Mouse (Mus musculus) liver, adult 2 months (tissue): ENCODE data around the gene Gm266.

Source experiments
- CTCF ChIP-seq: fragments of 200-500 bp; IDR thresholded peaks from 2 replicates; pipeline ENCODE4 v1.5.1; 2011; ENCODE audit warnings: low read depth, low read length, control low read depth
- POLR2A ChIP-seq: fragments of 200-500 bp; IDR thresholded peaks from 2 replicates; pipeline ENCODE4 v1.6.1; 2011; ENCODE audit warnings: low read length, control low read depth; ENCODE audit not compliant: insufficient read depth; ENCODE audit errors: extremely low read depth

DNA sequence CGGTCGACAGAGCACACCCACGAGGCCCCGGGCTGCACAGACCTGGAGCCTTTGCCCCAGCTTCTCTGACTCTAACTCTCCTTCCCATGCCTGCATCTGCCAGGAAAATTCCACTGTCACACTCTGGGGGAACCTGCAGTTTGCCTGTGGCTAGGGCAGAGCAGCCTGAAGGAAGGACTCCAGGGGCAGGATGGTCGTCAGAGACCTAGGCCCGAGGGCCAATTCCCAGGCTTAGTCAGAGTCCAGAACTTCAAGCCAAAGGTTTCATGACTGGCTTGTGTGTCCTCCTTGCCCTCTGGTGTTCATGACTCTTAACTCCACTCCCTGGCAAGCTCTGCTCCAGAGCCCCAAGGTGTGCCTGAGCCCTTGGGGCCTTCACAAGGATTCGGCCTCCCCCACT is 17.4 kb downstream of the Gm266 start:
- TF ChIP-seq CTCF (no peak), POLR2A (no peak)
